Mouse (Mus musculus): ENCODE results near the gene Pde4d.

DNA sequence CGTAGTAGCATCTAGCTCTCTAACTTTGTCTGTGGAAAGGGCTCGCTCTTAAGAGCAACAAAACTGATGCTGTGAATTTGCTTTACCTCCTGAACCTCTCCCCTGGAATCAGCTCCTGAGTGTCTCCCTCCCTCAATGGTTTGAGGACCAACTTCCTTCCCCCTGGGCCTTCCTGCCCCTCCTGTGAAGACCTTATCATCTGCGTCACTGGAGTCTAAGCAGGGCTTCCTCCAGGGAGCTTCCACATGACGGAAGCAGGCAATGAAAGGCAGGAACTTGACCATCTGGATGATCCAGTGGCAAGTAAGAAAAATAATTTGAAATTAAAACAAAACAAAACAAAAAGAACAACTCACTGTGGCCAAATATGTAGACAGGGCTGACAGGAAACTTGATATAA is 1438.5 kb downstream of the Pde4d start:
- TF ChIP-seq POLR2A (IDR thresholded peaks at IDR 0.05; ENCODE audit: borderline replicate concordance, insufficient read depth, low read length), result no peak
- TF ChIP-seq CTCF (IDR thresholded peaks at IDR 0.05; ENCODE audit: borderline replicate concordance, insufficient read depth, low read depth, low read length), result no peak
